Comparison of ENCODE assay signal across 23 mouse cellular contexts in genomic region chr14:75818528-75818927, GRCm38 (mm10). TPM values are rescaled to one million over a fixed set of nuclear protein-coding genes. Genes with fewer than 3 reads are reported as not detected.
DNase-seq lines count a peak whose midpoint lies in the region; ATAC-seq and TF ChIP-seq lines count a peak whose summit lies in the region.
"Had no signal": no experiment of that assay in that cellular context is flagged by ENCODE, and none has a peak within 500 bp of the region (broad histone marks: within the 10 kb centered on the region; RNA-seq: fewer than 3 reads in every experiment).

No protein-coding gene starts in this region.

- peak; percentile 83 for ATAC-seq in granulocyte monocyte progenitor cell, adult 5-6 weeks (replicated peaks; ENCODE audit: poor library complexity, severe bottlenecking)
- ATAC-seq: activated CD4-positive, CD25-positive, alpha-beta regulatory T cell, adult 4 months; CD4-positive, CD25-positive, alpha-beta regulatory T cell, adult 4 months; forebrain, embryonic 13.5 days; forebrain, embryonic 16.5 days had no signal

- no peaks in the 10 kb centered on the region for H3K79me2 ChIP-seq in C2C12 (ENCODE audit: control insufficient read depth, insufficient read depth)
- H3K79me2 ChIP-seq in myocyte (ENCODE audit: control insufficient read depth, insufficient read depth), result no peaks in the 10 kb centered on the region

- H3K4me3 ChIP-seq in C2C12 (ENCODE audit: insufficient read depth, poor library complexity, severe bottlenecking) (no peak overlapping the region), myocyte (no peak overlapping the region)
- H3K4me3 ChIP-seq: forebrain, embryonic 10.5 days; forebrain, embryonic 13.5 days; hindbrain, embryonic 12.5 days; hindbrain, embryonic 15.5 days had no signal

- H3K79me3 ChIP-seq in C2C12 (ENCODE audit: low read depth), result no peaks in the 10 kb centered on the region

- TF ChIP-seq POLR2A in myocyte (IDR thresholded peaks at IDR 0.05; ENCODE audit: insufficient read length, low read depth), result no peak

- TF ChIP-seq CTCF in C2C12 (IDR thresholded peaks at IDR 0.05; ENCODE audit: control insufficient read depth, insufficient read depth, insufficient read length), result no peak

- H3K36me3 ChIP-seq in C2C12 (ENCODE audit: control insufficient read depth, insufficient read depth) (no peaks in the 10 kb centered on the region), myocyte (ENCODE audit: control insufficient read depth, insufficient read depth) (no peaks in the 10 kb centered on the region)
- H3K36me3 ChIP-seq: forebrain, embryonic 10.5 days; hindbrain, embryonic 12.5 days; hindbrain, embryonic 15.5 days had no signal

- H3K4me2 ChIP-seq in myocyte (ENCODE audit: low read depth), result no peak overlapping the region
- H3K4me2 ChIP-seq: forebrain, embryonic 13.5 days; heart, embryonic 11.5 days; hindbrain, embryonic 12.5 days; hindbrain, embryonic 15.5 days had no signal

- no peak for DNase-seq in spleen, postnatal 36 days (ENCODE audit: low spot score in 2 of 2)
- DNase-seq in adrenal gland, adult (ENCODE audit: inconsistent age in 2 of 2, low spot score in 1 of 2), result no peak
- DNase-seq in cerebellum, postnatal 14 days, result no peak
- DNase-seq: adrenal gland, postnatal 10 days; adrenal gland, postnatal 36 days; B cell, adult 2 months; cerebellum, adult 18-20 months; cerebellum, adult 9-10 months; cerebellum, postnatal 25 days; embryo, embryonic 11 days; gastrocnemius, postnatal 10 days; gastrocnemius, postnatal 36 days had no signal

- H3K27me3 ChIP-seq in C2C12 (ENCODE audit: control insufficient read depth, insufficient read depth, insufficient read length), result no peaks in the 10 kb centered on the region
- H3K27me3 ChIP-seq in myocyte (ENCODE audit: control insufficient read depth, insufficient read depth, insufficient read length), result no peaks in the 10 kb centered on the region
- H3K27me3 ChIP-seq: forebrain, embryonic 13.5 days; hindbrain, embryonic 12.5 days; hindbrain, embryonic 15.5 days had no signal

- H3ac ChIP-seq in C2C12 (ENCODE audit: control insufficient read depth, insufficient read length, low read depth), result no peak overlapping the region
- H3ac ChIP-seq in myocyte (ENCODE audit: control insufficient read depth, insufficient read length), result no peak overlapping the region

TF ChIP-seq in C2C12, 6 proteins besides CTCF, POLR2A, EP300 and RAD21:
- TF ChIP-seq CEBPB (IDR thresholded peaks at IDR 0.05; ENCODE audit: low read depth) (peak; percentile 80), MYOG (IDR thresholded peaks at IDR 0.05; ENCODE audit: control insufficient read depth, extremely low read depth, insufficient read length) (no peak)

TF ChIP-seq in myocyte, 11 proteins besides CTCF, POLR2A, EP300 and RAD21:
- TF ChIP-seq CEBPB (IDR thresholded peaks at IDR 0.05; ENCODE audit: insufficient read depth, poor library complexity, severe bottlenecking) (peak; percentile 52; the same call in 1 of the 2 replicates), MYOD1 (IDR thresholded peaks at IDR 0.05; ENCODE audit: control insufficient read depth in 1 of 3, insufficient read length in 2 of 3, low read depth in 2 of 3) (no peak)
TF ChIP-seq in myocyte: peak in this region for 1.

RNA-seq across cellular contexts. Expression of gene Tpt1, which starts 26.4 kb away (rescaled TPM):
- 5,697 TPM for polyA plus RNA-seq in C2C12 (2012; fragmentation: generic; extraction: Trizol)
- 4,580 and 4,737 TPM in 2 replicates for total RNA-seq in granulocyte monocyte progenitor cell, adult 5-6 weeks (2014; fragmentation: Nextera tagmentation)
- 844 and 942 TPM in 2 replicates for total RNA-seq in granulocyte monocyte progenitor cell, adult 5-6 weeks (2017)
- 6,214 TPM for polyA plus RNA-seq in myocyte (2012; fragmentation: generic; extraction: Trizol)

RNA-seq across cellular contexts. Expression of gene Slc25a30, which starts 31.7 kb away (rescaled TPM):
- 15.9 TPM for polyA plus RNA-seq in C2C12 (2012; fragmentation: generic; extraction: Trizol)
- total RNA-seq in granulocyte monocyte progenitor cell, adult 5-6 weeks (2014; fragmentation: Nextera tagmentation), result 15.4 and 26.2 TPM in 2 replicates
- total RNA-seq in granulocyte monocyte progenitor cell, adult 5-6 weeks (2017), result 16.0 and 20.5 TPM in 2 replicates
- polyA plus RNA-seq in myocyte (2012; fragmentation: generic; extraction: Trizol), result 13.0 TPM
